Mouse (Mus musculus) mesoderm, embryonic 11.5 days (tissue): ENCODE measurements around the gene Bcr.
A peak's percentile ranks its signal among the peaks of the same experiment; 100 is the strongest.

Experiments used
- DNase-seq: peaks from one replicate; pipeline ENCODE4 v3.0.0-alpha.2; 2012; ENCODE audit warnings: low read depth, low spot score

Bcr gene

DNA sequence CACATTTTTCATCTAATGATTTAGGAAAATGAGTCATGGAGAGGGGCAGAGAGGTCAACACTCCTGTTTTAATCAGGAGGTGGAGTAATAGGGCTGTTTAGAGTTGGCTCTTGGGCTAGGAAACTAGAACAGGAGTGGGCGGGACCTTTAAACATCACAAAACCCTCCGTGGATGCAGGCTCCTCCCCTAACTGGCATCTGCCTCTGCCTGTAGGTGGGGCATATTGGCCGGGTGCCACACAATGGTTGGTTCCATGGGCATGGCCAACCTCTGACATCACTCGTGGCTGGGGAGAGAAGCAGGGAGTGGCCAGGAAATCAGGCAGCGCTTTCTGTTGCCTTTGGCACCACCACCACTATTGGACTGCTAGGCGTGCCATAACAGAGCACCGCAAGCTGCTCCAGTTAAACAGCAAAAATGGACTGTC lies 68.9 kb downstream of the Bcr start:
- no peak for DNase-seq

DNA sequence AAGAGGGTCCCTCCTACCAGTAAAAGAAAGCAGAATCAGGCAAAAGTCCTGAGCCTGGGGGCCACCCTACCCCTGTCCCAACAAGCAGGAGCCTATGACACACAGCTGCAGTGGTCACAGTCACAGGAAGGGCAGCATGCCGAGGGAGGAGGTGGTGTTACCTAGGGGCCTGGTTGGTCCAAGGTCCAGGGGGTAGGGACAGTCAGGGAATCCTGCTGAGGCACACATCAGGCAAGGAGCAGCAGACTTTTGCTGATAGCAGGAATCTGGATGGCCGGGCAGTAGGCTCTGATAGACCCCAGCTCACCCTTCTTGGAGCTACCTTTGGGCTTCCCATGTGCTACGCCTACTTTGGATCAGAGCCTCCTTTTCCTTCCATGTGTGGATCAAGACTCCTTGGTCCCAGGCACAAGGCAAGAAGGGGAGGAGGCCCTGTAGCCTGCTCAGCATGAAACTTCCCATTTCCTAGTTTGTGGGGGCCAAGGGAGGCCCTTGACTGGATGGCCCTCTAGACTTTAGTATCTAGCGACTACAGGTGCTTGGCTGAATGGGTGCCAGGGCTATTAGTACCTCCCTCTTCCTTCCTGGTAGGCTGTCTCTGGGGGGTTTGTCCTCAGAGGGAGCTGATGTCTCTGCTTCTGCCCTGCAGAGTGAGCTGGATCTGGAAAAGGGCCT lies 70.1 kb downstream of the Bcr start:
- no peak for DNase-seq

DNA sequence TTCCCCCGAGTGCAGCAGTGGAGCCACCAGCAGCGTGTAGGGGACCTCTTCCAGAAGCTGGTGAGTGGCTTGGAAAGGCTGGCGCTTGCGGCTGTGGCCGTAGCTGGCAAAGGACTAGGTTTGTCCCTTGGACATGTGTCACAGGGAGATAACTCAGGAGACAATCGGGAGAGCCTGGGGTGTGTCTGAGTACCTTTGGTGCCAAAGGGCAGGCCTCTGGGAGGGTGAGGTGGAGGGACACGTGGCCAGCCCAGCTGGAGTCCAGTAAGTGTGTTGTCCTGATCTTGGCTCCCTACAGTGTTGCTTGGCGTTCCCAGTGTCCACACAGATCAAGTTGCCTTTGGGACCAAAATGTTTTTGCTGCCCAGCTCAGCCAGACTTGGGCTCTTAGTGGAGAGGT lies 71.2 kb downstream of the Bcr start:
- DNase-seq = no peak

DNA sequence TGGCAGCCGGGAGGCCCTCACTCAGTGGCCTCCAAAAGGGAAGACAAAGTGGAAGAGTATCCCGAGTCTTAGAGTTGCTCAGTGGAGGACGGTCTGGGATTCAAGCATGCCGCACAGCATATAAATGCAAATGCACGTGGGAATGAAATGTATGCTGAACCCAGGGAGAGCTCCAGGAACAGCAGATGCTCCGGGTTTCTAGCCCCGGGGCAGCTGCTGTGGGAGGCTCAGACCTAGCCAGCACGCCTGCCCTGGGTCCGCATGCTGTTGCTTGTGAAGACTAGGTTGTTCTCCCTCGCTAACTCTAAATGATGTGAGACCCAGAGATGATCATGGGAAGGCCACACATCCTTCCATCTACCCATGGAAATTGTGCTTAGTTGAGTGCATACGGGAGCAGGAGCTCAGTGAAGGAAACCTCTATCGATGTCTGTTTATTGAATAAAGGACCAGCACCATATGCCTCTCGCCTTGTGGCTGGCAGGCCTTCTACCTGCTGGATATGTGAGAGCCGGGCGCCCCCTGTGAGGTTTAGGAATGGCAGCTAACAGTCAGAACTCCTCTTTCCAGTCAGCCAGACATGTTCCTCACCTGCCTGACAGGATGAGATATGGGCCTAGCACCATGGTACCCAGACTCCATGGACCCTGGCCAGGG lies 74.6 kb downstream of the Bcr start:
- DNase-seq = no peak

DNA sequence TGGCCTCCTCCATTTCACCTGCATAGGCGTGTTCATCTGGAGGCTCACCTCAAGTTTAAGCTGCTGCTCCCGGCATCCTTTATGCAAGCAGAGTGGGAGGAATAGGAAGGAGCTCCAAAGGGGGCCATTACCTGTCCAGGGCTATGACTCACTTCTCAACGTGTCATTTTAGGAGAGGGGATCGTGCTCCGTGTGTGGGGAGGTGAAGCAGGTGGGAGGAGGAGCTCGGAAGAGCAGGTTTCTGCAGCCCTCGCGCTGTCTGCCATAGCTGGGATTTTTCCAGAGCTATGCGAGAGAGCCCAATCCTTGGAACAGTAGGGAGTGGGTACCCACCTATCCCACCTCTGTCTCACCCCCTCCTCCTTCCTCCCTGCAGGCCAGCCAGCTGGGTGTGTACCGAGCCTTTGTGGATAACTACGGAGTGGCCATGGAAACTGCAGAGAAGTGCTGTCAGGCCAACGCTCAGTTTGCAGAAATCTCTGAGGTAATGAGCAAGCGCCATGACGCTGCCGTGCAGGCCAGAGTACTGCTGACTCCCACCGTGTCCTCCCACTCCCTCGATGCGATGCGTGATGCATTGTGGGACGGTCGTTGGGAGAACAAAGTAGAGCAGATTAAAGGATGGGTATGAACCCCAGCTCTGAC lies 75.2 kb downstream of the Bcr start:
- no peak for DNase-seq

DNA sequence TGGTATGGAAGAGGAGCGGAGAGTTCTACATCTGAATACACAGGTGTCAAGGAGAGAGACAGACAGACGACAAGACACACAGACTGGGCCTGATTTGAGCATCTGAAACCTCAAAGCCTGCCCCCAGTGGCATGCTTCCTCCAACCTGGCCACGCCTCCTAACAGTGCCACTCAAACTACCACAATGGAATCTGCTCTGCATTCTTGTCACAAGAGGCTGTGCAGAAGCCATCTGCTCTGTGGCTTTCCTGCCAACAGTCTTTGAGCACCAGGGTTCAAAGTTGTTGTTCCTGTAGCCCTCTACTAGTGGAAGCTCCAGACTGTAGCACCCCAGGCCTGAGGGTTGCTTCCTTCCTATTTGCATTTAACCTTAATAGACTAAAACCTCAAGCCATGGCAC lies 76.8 kb downstream of the Bcr start:
- DNase-seq = no peak

DNA sequence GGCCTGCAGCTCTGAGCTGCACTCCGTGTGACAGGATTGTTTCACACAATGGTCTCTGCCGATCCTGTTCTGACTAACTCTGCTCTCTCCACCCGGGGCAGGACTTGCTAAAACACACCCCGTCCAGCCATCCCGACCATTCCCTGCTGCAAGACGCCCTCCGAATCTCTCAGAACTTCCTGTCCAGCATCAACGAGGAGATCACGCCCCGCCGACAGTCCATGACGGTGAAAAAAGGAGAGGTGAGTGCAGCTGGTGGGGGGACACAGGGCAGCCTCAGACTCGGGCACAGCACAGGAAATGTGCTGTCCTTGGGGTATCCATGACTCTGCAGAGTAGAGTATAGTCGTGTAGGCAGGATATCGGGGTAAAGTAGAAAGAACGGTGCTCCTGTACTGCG lies 84.8 kb downstream of the Bcr start:
- DNase-seq = no peak

DNA sequence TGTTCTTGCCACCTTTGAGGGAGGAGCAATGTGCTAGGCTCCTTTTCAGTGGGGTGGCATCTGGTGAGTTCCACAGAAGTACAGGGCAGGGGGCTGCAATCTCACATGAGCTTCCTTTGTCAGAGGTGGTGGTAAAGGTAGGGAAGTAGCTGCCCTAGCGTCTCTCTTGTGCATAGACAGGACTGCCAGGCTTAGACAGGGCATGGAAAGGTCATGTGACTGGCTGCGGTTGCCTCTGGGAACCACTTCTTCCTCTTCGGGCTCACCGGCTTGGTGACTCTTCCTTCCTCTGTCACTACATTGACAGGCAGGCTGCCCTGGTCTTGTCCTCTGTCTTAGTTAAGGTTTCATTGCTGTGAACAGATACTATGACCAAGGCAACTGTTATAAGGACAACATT lies 85.6 kb downstream of the Bcr start:
- no peak for DNase-seq

DNA sequence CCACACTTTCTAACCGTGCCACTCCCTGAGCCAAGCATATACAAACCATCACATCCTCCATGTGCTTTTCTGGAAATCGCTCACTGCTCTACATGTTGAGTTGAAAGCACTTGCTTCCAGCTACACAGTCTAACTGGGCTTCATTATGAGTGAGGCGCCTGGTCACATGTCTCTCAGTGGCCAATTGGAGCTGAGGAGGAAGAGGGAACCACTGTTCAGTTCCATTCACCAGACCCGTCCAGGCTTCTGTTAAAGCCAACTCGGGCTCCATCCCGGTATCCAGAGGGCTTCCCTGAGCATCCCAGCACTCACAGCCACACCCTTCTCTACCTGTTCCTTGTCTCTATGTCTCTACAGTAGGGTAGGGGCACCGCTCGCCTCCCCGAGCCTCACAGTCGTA lies 86.2 kb downstream of the Bcr start:
- DNase-seq = no peak

DNA sequence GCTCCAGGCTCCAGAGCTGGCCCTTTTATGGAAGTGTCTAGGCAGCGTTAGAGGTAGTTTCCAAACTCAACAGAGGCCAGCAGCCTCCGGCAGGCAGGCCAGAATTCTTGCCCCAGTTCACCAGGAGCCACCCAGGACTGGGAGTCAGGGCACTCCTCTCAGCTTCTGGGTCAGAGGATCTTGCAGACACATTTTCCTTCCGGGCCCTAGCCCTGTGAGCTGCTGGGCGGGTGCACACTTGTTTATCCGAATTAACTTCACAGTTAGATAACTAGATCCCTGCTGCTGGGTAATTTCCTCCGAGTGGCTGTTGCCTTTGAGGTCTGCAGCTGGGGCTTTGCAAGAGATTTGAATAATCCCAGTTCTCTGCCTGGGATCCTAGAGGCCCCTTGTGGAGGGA lies 87.9 kb downstream of the Bcr start:
- DNase-seq = no peak

DNA sequence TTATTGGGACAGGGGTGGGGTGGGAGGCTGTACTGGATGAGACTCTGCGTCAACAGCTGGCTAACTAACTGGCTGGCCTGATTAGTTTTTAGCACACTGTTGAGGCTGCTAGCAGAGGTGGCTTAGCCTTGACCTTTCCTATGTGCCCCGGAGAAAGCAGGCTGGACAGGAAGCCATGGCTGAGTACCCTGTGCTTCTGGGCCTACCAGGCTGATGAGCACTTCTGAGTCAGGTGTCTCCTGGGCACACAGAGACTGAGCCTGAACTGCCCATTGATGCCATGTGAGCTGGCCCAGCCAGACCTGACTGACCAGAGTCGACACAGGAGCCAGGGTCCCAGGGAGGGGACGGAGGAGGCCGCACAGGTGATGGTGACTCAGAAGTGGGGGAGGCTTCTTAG lies 90.0 kb downstream of the Bcr start:
- DNase-seq = no peak

DNA sequence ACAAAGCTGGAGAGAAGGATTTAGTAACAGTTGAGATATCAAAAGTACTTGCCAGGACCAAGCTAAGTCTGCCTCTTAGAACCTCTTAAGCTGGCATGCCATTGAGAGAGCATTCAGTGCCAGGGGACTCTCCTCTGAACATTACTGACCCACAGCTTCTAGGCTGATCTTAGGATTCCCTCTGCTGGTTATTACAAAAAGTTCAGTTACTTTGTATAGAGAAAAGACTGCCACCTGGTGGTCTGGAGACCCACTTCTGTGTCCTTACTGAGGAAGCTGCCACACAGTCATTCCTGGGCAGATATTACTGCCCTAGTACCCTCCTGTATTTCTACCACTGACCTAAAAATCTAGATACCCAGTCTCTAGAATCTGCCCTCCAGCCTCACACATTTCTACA lies 90.9 kb downstream of the Bcr start:
- DNase-seq = peak; percentile 85

DNA sequence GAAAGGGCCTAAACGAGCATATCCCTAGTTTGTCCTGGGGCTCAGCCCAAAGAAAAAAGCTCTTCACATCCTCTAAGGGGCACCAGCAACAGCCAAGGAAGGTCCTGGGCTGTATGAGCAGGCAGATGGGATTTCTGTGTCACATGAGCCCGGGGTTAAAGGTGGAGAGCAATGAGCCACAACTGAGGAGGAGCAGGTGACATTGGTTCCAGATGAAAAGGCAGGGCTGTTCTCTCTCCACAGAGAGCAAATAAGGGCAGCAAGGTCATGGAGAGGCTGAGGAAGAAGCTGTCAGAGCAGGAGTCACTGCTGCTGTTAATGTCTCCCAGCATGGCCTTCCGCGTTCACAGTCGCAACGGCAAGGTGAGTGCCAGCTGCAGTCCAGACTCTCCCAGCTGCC lies 96.4 kb downstream of the Bcr start:
- peak; percentile 26 for DNase-seq

DNA sequence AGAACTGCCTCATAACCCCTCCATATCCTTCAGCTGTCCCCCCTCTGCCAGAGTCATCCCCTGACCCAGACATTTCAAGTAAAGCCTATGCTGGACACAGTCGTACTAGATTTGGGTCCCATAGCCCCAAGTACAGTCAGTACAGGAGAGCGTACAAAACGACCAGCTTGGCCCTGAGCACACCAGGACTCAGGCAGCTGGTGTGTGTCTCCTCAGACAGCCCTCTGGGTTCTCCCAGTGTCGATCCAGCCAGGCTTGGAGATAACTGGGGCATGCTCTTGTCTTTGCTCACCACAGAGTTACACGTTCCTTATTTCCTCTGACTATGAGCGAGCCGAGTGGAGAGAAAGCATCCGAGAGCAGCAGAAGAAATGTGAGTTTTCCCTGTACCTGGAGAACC lies 97.3 kb downstream of the Bcr start:
- DNase-seq = no peak

DNA sequence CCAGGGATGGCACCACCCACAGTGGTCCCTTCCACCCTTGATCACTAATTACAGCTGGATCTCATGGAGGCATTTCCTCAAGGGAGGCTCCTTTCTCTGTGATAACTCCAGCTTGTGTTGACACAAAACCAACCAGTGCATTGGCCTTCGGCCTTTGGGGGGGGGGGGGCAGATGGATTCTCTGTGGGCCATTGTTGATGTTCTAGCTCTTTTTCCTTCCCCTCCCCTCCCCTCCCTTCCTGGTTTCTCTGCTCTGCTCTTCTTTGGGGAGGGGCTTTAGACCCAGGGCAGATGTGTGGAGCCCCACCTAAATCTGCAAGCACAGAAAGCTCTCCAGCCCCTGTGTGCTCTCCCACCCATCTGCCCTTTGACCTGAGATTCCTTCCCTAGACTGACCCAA lies 98.0 kb downstream of the Bcr start:
- DNase-seq = no peak

DNA sequence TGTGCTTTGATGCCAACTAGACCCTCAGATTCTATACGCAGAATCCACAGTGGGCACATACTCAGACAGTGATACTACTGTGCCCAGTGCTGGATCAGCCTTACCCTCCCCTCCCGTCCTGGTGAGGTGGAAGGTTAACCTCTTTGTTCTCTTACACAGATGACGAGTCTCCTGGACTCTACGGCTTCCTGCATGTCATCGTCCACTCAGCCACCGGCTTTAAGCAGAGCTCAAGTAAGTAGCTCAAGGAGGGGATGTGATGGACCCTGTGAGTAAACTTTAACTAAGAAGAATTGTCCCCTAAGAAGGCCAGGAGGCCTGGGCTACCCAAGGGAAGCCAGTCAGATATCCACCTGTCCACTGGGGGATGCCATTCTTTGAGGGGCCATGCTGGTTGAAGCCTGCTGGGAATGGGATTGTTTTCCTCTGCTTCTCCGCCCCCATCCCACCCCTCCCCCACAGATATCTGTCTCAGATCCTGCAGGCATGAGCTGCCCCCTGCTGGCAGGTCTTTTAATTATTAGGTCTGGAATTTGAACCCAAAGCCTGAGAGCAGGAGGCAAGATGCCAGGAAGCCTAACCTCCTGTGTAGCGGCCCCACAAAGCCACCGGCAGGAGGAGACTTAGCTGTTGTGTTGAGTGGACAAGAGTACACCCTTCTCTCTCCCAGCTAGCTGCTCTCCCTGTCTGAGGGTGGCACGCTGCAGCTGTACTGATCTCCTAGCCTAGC lies 99.9 kb downstream of the Bcr start:
- DNase-seq = no peak

DNA sequence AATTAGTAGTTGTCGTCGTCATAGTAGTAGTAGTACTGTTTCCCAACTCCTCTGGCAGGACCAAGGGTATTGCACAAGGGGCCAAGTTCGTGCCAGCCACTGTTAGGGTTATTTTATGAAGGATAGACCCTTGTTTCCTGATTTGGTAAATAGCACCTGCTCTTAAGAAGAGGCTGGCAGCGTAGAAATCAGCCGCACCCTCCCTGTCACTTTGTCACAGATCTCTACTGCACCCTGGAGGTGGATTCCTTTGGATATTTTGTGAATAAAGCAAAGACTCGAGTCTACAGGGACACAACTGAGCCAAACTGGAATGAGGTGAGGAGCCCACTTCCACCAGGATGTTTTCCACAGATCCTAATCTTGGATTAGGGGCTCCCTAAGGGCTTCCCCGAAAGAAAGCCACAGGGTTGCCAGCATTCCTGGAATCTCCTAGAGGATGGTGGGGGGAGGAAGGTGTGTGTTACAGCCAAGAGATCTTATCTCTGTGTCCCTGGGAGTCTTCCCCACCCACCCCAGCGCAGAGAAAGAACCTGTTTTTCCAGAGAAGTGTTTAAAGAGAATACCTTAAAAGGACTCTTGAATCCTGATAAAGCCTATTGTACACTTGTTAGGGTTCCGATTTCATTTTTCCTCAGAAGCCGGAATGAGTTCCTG lies 105.6 kb downstream of the Bcr start:
- DNase-seq = no peak

DNA sequence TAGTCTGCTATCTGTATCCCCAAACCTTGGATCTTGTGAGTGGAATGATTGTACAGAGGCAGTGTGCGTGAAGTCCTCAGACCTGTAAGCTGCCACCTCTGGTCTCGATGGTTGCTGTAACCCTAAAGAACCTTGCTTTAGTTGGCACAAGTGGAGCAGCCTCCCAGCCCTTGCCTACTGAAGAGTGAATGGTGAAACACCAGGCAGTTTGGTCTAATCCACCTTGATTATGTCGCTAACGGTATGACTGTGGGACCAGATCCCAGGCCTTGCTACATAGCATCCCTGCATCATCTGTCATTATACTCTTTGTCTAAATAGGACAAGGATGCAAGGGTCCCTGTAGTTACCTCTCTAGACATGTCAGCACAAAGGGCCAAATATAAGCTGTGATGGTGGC lies 106.2 kb downstream of the Bcr start:
- no peak for DNase-seq

DNA sequence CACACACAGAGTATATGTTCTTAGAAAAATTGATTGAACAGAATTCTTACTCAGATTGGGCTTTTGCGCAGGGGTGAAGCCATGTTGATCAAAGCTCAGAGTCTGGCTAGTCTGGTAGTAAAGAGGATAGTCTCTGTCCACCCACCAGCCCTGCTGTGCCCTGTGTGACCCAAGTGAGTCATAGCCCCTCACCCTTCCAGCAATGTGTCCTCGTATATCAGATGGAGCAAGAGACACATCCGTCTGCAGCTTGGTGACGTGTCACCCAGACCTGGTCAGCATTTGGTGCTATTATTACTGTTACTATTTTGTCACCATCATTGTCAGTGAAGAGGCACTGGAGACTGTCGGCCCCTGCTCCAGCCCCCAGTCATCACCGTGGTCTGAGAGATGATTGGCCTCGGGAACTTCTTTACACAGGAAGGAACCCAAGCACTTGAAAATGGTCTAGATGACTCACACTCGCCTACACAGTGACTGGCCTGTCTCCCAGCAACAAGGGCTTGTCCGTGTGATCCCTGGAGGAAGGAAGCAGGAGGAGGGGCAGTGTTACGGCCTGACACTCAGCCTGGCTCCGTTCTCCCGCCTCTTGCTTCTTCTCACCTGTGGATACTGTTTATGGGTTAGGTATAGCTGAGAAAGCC lies 109.9 kb downstream of the Bcr start:
- DNase-seq = no peak

DNA sequence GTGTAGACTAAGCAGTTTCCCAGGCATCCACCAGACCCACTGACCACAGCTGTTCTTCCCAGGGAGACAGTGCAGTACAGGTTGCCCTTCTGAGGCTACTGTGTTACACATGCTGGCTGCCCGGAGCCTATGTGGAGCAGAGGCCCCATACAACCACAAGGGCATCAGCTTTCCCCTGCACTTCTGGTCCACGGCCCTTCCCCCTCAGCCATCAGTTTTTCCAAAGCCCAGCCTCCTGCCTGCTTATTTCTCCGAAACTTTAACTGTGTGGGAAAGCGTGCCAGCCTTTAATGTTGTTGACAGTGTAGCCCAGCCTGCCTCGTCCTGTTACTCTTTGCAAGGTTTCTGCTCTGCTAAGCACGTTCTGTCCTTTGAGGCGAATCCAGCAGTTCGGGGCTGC lies 112.7 kb downstream of the Bcr start:
- DNase-seq = no peak

DNA sequence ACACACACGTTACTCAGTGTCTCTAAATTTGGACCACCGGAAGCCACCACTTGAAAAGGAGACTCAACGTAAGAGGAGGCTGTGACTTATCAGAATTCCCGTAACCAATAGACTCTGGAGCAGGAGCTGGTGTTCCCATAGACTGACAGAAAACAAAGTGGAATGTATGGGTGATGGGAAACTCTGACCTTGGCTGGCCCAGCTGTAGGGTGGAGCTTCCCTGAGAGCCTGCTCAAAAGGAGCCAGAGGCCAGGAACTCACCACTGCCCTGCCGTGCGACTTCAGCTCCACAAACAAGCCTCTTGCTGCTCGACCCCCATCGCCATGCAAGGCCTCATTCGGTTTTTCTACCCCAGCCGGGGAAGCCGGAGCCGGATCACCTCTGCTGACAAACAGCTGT lies 113.3 kb downstream of the Bcr start:
- DNase-seq = no peak

DNA sequence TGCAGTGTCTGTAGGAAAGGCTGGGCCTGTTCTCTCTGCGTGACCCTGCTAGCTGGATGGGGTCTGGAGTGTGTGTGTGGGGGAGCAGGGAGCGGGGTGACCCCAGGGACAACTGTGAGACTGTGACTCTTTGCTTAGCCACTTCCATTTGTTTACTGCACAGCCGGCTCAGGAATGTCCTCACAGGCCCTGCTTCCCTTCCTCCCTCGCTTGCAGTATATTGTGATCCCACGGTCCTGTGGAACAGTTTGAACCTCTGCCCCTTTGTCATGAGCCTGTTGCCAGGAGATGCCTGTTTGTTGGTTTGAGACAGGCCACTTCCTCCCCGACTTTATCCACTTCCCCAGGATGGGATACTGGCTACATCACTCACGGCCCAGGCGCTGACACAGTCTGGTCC lies 116.1 kb downstream of the Bcr start:
- no peak for DNase-seq
